Mouse (Mus musculus) G1E (cell line): ENCODE measurements around the gene Hbq1a.

Experiments used
- CTCF ChIP-seq: IDR thresholded peaks from 2 replicates; pipeline ENCODE4 v1.5.1; 2012; ENCODE audit warnings: low read depth, low read length, inconsistent platforms, mixed read lengths
- GATA1 ChIP-seq: IDR thresholded peaks from 2 replicates; pipeline ENCODE4 v1.6.1; 2012; ENCODE audit warnings: borderline replicate concordance, low read length, inconsistent platforms, mixed read lengths
- GATA2 ChIP-seq: IDR thresholded peaks from 2 replicates; pipeline ENCODE4 v1.6.1; 2012; ENCODE audit warnings: low read depth, low read length, inconsistent platforms, borderline replicate concordance
- POLR2AphosphoS5 ChIP-seq: IDR thresholded peaks from 2 replicates; pipeline ENCODE4 v1.6.1; 2012; ENCODE audit warnings: low read depth, low read length, inconsistent platforms; ENCODE audit not compliant: insufficient replicate concordance
- TAL1 ChIP-seq: conservative IDR thresholded peaks from 2 replicates; pipeline ENCODE4 v1.6.1; 2012; ENCODE audit warnings: low read depth, low read length, inconsistent platforms, mixed read lengths

- TF ChIP-seq CTCF (no peak), TAL1 (no peak), GATA2 (no peak), POLR2AphosphoS5 (no peak), GATA1 (no peak)
These were observed 12.4 kb upstream of the Hbq1a start for GRCm38 (mm10) chr11:32287493-32287825.
